Mouse (Mus musculus) myocyte (in vitro differentiated cells): Measurements from ENCODE around the gene Parn. TPM values are rescaled to one million over a fixed set of nuclear protein-coding genes. Genes with fewer than 3 reads are reported as not detected.

Experiments used
- H3K27me3 ChIP-seq: one replicate; pipeline ENCODE4 v1.6.1; 2011; ENCODE audit not compliant: control insufficient read depth, insufficient read depth, insufficient read length
- H3K36me3 ChIP-seq: one replicate; pipeline ENCODE4 v1.6.1; 2011; ENCODE audit not compliant: control insufficient read depth, insufficient read depth
- H3K4me2 ChIP-seq: one replicate; pipeline ENCODE4 v1.6.1; 2011; ENCODE audit warnings: low read depth, control low read depth
- H3K4me3 ChIP-seq: one replicate; pipeline ENCODE4 v1.5.1; 2011; ENCODE audit warnings: mild to moderate bottlenecking, control low read depth, moderate library complexity
- H3K79me2 ChIP-seq: one replicate; pipeline ENCODE4 v1.6.1; 2011; ENCODE audit not compliant: control insufficient read depth, insufficient read depth
- H3ac ChIP-seq: one replicate; pipeline ENCODE4 v1.6.1; 2011; ENCODE audit not compliant: control insufficient read depth, insufficient read length
- CEBPB ChIP-seq: IDR thresholded peaks from 2 replicates; pipeline ENCODE4 v1.6.1; 2011; ENCODE audit warnings: mild to moderate bottlenecking, moderate library complexity; ENCODE audit not compliant: poor library complexity, insufficient read depth, severe bottlenecking
- E2F4 ChIP-seq: IDR thresholded peaks from one replicate; pipeline ENCODE4 v1.6.1; 2011; ENCODE audit warnings: mild to moderate bottlenecking, control low read depth, moderate library complexity; ENCODE audit not compliant: insufficient read depth
- MAX ChIP-seq: IDR thresholded peaks from one replicate; pipeline ENCODE4 v1.6.1; 2011; ENCODE audit warnings: low read depth, mild to moderate bottlenecking, control low read depth
- MYOD1 ChIP-seq, 3 experiments: IDR thresholded peaks; one replicate each; pipeline ENCODE4 v1.6.1; 2011; ENCODE audit warnings: control low read depth in 2 of 3, low read depth in 2 of 3, mild to moderate bottlenecking in 2 of 3, moderate library complexity in 1 of 3; ENCODE audit not compliant: insufficient read length in 2 of 3, control insufficient read depth in 1 of 3
- MYOG ChIP-seq, 3 experiments: IDR thresholded peaks; one replicate each; pipeline ENCODE4 v1.6.1; 2011; ENCODE audit warnings: control low read depth in 2 of 3, low read depth in 2 of 3, mild to moderate bottlenecking in 2 of 3; ENCODE audit not compliant: insufficient read length in 2 of 3, control insufficient read depth in 1 of 3, insufficient read depth in 1 of 3
- POLR2A ChIP-seq: IDR thresholded peaks from one replicate; pipeline ENCODE4 v1.6.1; 2011; ENCODE audit warnings: low read depth, mild to moderate bottlenecking, control low read depth, moderate library complexity; ENCODE audit not compliant: insufficient read length
- POLR2AphosphoS2 ChIP-seq: IDR thresholded peaks from one replicate; pipeline ENCODE4 v1.6.1; 2011; ENCODE audit warnings: low read depth, control low read depth; ENCODE audit not compliant: insufficient read length
- REST ChIP-seq: IDR thresholded peaks from one replicate; pipeline ENCODE4 v1.6.1; 2011; ENCODE audit warnings: mild to moderate bottlenecking, control low read depth, moderate library complexity; ENCODE audit not compliant: insufficient read depth, insufficient read length
- SRF ChIP-seq: IDR thresholded peaks from one replicate; pipeline ENCODE4 v1.6.1; 2011; ENCODE audit warnings: low read depth; ENCODE audit not compliant: control insufficient read depth, insufficient read length
- TCF12 ChIP-seq: IDR thresholded peaks from one replicate; pipeline ENCODE4 v1.6.1; 2011; ENCODE audit warnings: mild to moderate bottlenecking, control low read depth; ENCODE audit not compliant: poor library complexity, insufficient read depth, severe bottlenecking
- TCF3 ChIP-seq: IDR thresholded peaks from one replicate; pipeline ENCODE4 v1.6.1; 2011; ENCODE audit warnings: low read depth, control low read depth; ENCODE audit not compliant: insufficient read length
- USF1 ChIP-seq: IDR thresholded peaks from one replicate; pipeline ENCODE4 v1.6.1; 2011; ENCODE audit warnings: low read depth, mild to moderate bottlenecking, control low read depth, moderate library complexity
- polyA plus RNA-seq: library from polyadenylated mRNA; unstranded; fragments of >200 nt; fragmentation: generic; extraction: Trizol; gene quantifications from one replicate; pipeline ENCODE4 v1.2.1, GENCODE M21; 2012; ENCODE audit warnings: missing spikeins

The Parn gene
- polyA plus RNA-seq, 1 experiment = 14.5 TPM

GRCm38 (mm10) chr16:13549976-13550375 is 118.0 kb downstream of the Parn start:
- Histone ChIP-seq H3K4me3 (no peak overlapping the region), H3K4me2 (no peak overlapping the region), H3K79me2 (no peaks in the 10 kb centered on the region), H3K27me3 (no peaks in the 10 kb centered on the region), H3ac (no peak overlapping the region), H3K36me3 (peaks cover 3% of the 10 kb centered on the region)
- no peak for TF ChIP-seq SRF
- no peak for TF ChIP-seq POLR2AphosphoS2
- TF ChIP-seq USF1 = no peak
- TF ChIP-seq TCF12 = no peak
- TF ChIP-seq TCF3 = no peak
- no peak for TF ChIP-seq CEBPB
- TF ChIP-seq MYOD1 (IDR thresholded peaks at IDR 0.05; ENCODE audit: control insufficient read depth in 1 of 3, insufficient read length in 2 of 3, low read depth in 2 of 3) = no peak
- no peak for TF ChIP-seq MYOG (IDR thresholded peaks at IDR 0.05; ENCODE audit: control insufficient read depth in 1 of 3, insufficient read depth in 1 of 3, insufficient read length in 2 of 3, low read depth in 2 of 3)
- no peak for TF ChIP-seq POLR2A
- TF ChIP-seq REST = no peak
- no peak for TF ChIP-seq E2F4
- no peak for TF ChIP-seq MAX

GRCm38 (mm10) chr16:13541816-13542215 is 126.2 kb downstream of the Parn start:
- Histone ChIP-seq H3K36me3 (peaks cover 5% of the 10 kb centered on the region), H3K4me2 (no peak overlapping the region), H3K79me2 (no peaks in the 10 kb centered on the region), H3K4me3 (no peak overlapping the region), H3ac (no peak overlapping the region), H3K27me3 (no peaks in the 10 kb centered on the region)
- TF ChIP-seq TCF3 = no peak
- TF ChIP-seq MYOD1 (IDR thresholded peaks at IDR 0.05; ENCODE audit: control insufficient read depth in 1 of 3, insufficient read length in 2 of 3, low read depth in 2 of 3) = no peak
- no peak for TF ChIP-seq POLR2A
- TF ChIP-seq E2F4 = no peak
- no peak for TF ChIP-seq POLR2AphosphoS2

- Histone ChIP-seq H3K79me2 (no peaks in the 10 kb centered on the region), H3K4me3 (no peak overlapping the region), H3K27me3 (no peaks in the 10 kb centered on the region), H3K36me3 (peaks cover 5% of the 10 kb centered on the region), H3ac (no peak overlapping the region), H3K4me2 (no peak overlapping the region)
- no peak for TF ChIP-seq MYOD1 (IDR thresholded peaks at IDR 0.05; ENCODE audit: control insufficient read depth in 1 of 3, insufficient read length in 2 of 3, low read depth in 2 of 3)
- no peak for TF ChIP-seq SRF
- TF ChIP-seq E2F4 = no peak
- TF ChIP-seq MYOG (IDR thresholded peaks at IDR 0.05; ENCODE audit: control insufficient read depth in 1 of 3, insufficient read depth in 1 of 3, insufficient read length in 2 of 3, low read depth in 2 of 3) = no peak
- no peak for TF ChIP-seq TCF3
- no peak for TF ChIP-seq REST
- TF ChIP-seq POLR2AphosphoS2 = no peak
- TF ChIP-seq USF1 = no peak
- TF ChIP-seq POLR2A = no peak
- no peak for TF ChIP-seq MAX
- TF ChIP-seq TCF12 = no peak
- no peak for TF ChIP-seq CEBPB
Measured at GRCm38 (mm10) chr16:13541121-13541747, 126.7 kb downstream of the Parn start.

- Histone ChIP-seq H3K36me3 (no peaks in the 10 kb centered on the region), H3K4me2 (no peak overlapping the region), H3K27me3 (no peaks in the 10 kb centered on the region), H3K4me3 (no peak overlapping the region), H3K79me2 (no peaks in the 10 kb centered on the region), H3ac (no peak overlapping the region)
- no peak for TF ChIP-seq MAX
- no peak for TF ChIP-seq SRF
- TF ChIP-seq USF1 = no peak
- no peak for TF ChIP-seq TCF3
- no peak for TF ChIP-seq MYOD1 (IDR thresholded peaks at IDR 0.05; ENCODE audit: control insufficient read depth in 1 of 3, insufficient read length in 2 of 3, low read depth in 2 of 3)
- TF ChIP-seq MYOG (IDR thresholded peaks at IDR 0.05; ENCODE audit: control insufficient read depth in 1 of 3, insufficient read depth in 1 of 3, insufficient read length in 2 of 3, low read depth in 2 of 3) = no peak
- no peak for TF ChIP-seq POLR2A
- no peak for TF ChIP-seq TCF12
- no peak for TF ChIP-seq E2F4
- no peak for TF ChIP-seq REST
- no peak for TF ChIP-seq CEBPB
- TF ChIP-seq POLR2AphosphoS2 = no peak
Measured at GRCm38 (mm10) chr16:13538933-13539648, 128.9 kb downstream of the Parn start.
